ENCODE assay signal across 8 mouse cellular contexts in genomic region chrX:12076763-12077600, GRCm38 (mm10).
DNase-seq lines count a peak whose midpoint lies in the region; ATAC-seq and TF ChIP-seq lines count a peak whose summit lies in the region.

No protein-coding gene starts in this region.

- WGBS in forebrain, embryonic 12.5 days = 2% methylated on average over 45 of the region's 58 CpGs

- TF ChIP-seq CTCF in layer of hippocampus, adult 2 months (conservative IDR thresholded peaks at IDR 0.05) = no peak

- peak overlapping the region; percentile 65 for H3K4me3 ChIP-seq in forebrain, embryonic 12.5 days (replicated peaks)
- H3K4me3 ChIP-seq in layer of hippocampus, adult 2 months = peak overlapping the region; percentile 70

- no peaks in the 10 kb centered on the region for H3K36me3 ChIP-seq in forebrain, embryonic 12.5 days (replicated peaks)

- H3K4me1 ChIP-seq in forebrain, embryonic 12.5 days = peaks cover 52% of the 10 kb centered on the region

- H3K27ac ChIP-seq in forebrain, embryonic 12.5 days = peak overlapping the region; percentile 85
- H3K27ac ChIP-seq in layer of hippocampus, adult 2 months = peak overlapping the region; percentile 69

- peak; percentile 72 for ATAC-seq in forebrain, embryonic 12.5 days (ENCODE audit: low FRiP score)

- H3K9me3 ChIP-seq in forebrain, embryonic 12.5 days = no peaks in the 10 kb centered on the region

- peak overlapping the region; percentile 77 for H3K4me2 ChIP-seq in forebrain, embryonic 12.5 days

- H3K27me3 ChIP-seq in forebrain, embryonic 12.5 days = peaks cover 90% of the 10 kb centered on the region

- DNase-seq in MN1 (ENCODE audit: low spot score) = peak; percentile 48
- peak; percentile 47 for DNase-seq in cerebellum, adult 11 months
- DNase-seq in heart, postnatal 4 days = peak; percentile 68
- no peak for DNase-seq in layer of hippocampus, adult 2 months (ENCODE audit: low spot score in 2 of 2)
- peak; percentile 79 for DNase-seq in lung, postnatal 10 days
- DNase-seq in right cerebral cortex, adult 18-20 months = peak; percentile 74
- peak; percentile 39 to 63 for DNase-seq in urinary bladder, postnatal 36 days (ENCODE audit: low spot score in 2 of 2)

- H3K9ac ChIP-seq in forebrain, embryonic 12.5 days = peak overlapping the region; percentile 81

Comparison
In these comparisons a context has a peak if more than half of its experiments do, and no peak if none do; other contexts are left out.
1. DNase-seq: peak in MN1 (single experiment), cerebellum, adult 11 months (single experiment), heart, postnatal 4 days (single experiment), lung, postnatal 10 days (single experiment), right cerebral cortex, adult 18-20 months (single experiment) and urinary bladder, postnatal 36 days (2 of 2); none in layer of hippocampus, adult 2 months (0 of 2).